Mouse (Mus musculus) brown adipose tissue, adult 24 weeks (tissue): ENCODE measurements around the gene Stx11. TPM values are rescaled to one million over a fixed set of nuclear protein-coding genes. Genes with fewer than 3 reads are reported as not detected.

Source experiments
- H3K27ac ChIP-seq: fragments of 200-500 bp; replicated peaks from 2 replicates; pipeline ENCODE4 v1.5.1; 2012; ENCODE audit warnings: low read depth, mild to moderate bottlenecking, low read length
- H3K4me1 ChIP-seq: fragments of 200-500 bp; 2 replicates; pipeline ENCODE4 v1.6.1; 2012; ENCODE audit warnings: low read length, mixed read lengths; ENCODE audit not compliant: control insufficient read depth, insufficient read depth, insufficient read length
- H3K4me3 ChIP-seq: fragments of 200-500 bp; 2 replicates; pipeline ENCODE4 v1.5.1; 2012; ENCODE audit warnings: low read depth, mild to moderate bottlenecking, low read length, moderate library complexity; ENCODE audit not compliant: insufficient read depth
- polyA plus RNA-seq: library from polyadenylated mRNA; stranded (reverse); fragments of >200 nt; gene quantifications from 2 replicates; pipeline ENCODE4 v1.2.4, GENCODE M21; 2012; ENCODE audit not compliant: missing spikeins, insufficient read depth, insufficient read length

The Stx11 gene
- polyA plus RNA-seq, 1 experiment: 0.99 TPM

DNA sequence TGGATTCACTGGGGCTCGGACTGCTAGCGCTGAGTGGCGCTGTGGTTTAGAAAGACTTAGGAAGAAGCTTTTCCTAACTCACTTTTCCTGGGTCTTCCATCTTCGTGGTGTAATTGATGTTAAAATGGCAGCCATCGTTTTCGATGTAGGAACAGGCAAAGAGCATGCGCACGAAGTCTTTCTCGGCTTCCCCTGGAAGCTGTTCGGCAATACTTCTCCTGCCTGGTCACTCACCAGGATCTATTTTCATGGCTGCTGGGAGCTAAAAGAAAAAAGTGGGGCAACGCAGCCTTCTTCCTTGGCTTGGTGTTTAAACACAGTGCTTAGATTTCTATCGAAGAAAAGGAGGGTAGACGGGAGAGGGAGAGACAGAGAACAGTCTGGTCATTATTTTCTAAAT, 52.6 kb downstream of the Stx11 start:
- H3K4me1 ChIP-seq: peaks cover 2% of the 10 kb centered on the region; the same call in 1 of the 2 replicates
- no peak overlapping the region for H3K27ac ChIP-seq
- H3K4me3 ChIP-seq: no peak overlapping the region

DNA sequence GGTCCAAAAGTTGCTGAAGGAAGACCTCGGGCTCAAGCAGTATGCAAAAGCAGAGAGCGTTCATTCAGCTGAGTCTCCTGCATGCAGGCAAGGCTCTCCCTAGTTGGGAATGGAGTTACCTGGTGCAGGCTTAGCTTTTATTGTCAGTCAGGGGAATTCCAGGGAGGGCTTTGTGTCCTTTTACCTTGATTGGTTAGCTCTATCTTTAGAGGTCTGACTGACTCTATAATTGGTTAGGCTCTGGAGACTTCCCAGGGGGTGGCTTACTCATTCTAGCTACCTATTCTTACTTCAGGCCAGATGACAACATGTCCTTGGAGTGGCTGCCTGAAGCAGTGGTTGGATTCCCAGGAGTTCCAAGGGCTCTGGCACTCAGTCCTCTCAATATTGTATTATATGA, 54.2 kb downstream of the Stx11 start:
- no peak overlapping the region for H3K27ac ChIP-seq
- peaks cover 2% of the 10 kb centered on the region; the same call in 1 of the 2 replicates for H3K4me1 ChIP-seq
- H3K4me3 ChIP-seq: no peak overlapping the region

- Histone ChIP-seq H3K4me1 (peaks cover 2% of the 10 kb centered on the region; the same call in 1 of the 2 replicates), H3K27ac (no peak overlapping the region), H3K4me3 (no peak overlapping the region)
Observed at GRCm38 (mm10) chr10:12909179-12909578, 54.9 kb downstream of the Stx11 start.

DNA sequence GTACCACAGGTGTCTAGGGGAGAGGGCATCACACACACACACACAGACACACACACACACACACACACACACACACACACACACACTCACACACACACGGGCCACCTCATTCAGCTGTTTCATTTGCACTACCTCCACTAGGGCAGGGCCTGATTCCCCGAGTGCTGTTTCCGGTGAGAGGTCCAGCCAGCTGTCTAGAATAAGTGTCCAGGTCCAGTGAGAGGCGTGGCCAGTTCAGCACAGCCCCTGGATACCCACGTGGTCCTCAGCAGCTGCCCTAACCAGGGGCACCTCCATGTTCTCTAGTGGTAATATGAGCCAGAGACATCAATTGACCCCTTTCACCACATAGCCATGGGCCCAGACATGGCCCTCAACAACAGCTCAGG, 60.0 kb downstream of the Stx11 start:
- Histone ChIP-seq H3K27ac (no peak overlapping the region), H3K4me1 (no peaks in the 10 kb centered on the region), H3K4me3 (no peak overlapping the region)

DNA sequence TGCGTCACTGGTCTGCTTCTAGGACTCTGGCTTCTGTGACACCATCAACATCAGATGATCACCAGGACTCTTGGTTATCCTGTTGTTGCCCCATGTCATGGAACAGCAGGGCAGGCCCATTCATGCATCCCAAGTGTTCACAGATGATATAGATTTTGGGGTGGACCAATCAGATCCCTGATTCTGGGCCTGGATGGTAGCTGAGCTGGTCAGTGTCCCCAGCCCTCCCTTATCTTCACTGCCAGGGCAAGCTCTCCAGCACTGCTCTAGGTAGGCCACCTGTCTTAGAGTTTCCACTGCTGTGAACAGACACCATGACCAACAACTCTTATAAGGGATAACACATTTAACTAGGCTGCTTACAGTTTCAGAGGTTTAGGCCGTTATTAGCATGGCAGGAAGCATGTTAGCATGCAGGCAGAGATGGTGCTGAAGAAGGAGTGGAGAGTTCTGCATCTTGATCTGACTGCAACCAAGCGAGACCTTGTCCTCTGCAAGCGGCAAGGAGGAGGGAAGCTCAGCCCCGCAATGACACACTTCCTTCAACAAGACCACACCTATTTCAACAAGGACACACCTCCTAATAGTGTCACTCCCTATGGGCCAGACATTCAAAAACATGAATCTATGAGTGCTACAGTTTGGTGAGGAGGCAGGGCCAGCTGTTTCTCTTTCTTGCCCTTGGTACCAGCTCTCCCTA, 60.5 kb downstream of the Stx11 start:
- H3K4me3 ChIP-seq: no peak overlapping the region
- H3K27ac ChIP-seq: no peak overlapping the region
- no peaks in the 10 kb centered on the region for H3K4me1 ChIP-seq

DNA sequence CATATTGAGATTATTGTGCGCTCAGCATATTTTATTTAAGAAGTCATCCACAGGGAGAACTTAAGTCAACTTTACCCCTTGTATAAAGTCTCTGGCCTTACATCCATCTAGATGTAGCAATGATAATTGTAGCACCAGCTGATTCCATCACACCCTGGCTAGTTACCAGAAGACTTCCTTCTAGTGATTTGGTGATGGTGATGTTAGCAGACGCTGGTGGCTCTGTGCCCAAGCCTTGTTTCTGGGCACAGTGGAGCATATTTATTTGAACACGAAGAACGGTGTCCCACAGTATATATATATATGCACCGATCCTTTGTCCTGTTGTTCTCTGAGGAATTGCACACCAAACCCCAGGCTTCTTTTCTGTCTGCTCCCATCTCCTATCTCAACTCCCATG, 64.2 kb downstream of the Stx11 start:
- H3K4me1 ChIP-seq: no peaks in the 10 kb centered on the region
- no peak overlapping the region for H3K27ac ChIP-seq
- H3K4me3 ChIP-seq: no peak overlapping the region

- no peaks in the 10 kb centered on the region for H3K4me1 ChIP-seq
- H3K27ac ChIP-seq: no peak overlapping the region
- no peak overlapping the region for H3K4me3 ChIP-seq
Observed at GRCm38 (mm10) chr10:12893339-12893738, 70.8 kb downstream of the Stx11 start.

- H3K4me3 ChIP-seq: no peak overlapping the region
- no peak overlapping the region for H3K27ac ChIP-seq
- 0 out of 2 replicates have a peak, but pooled peaks cover 2% of the 10 kb centered on the region for H3K4me1 ChIP-seq
Observed at GRCm38 (mm10) chr10:12888373-12888772, 75.7 kb downstream of the Stx11 start.

Other genes with a start within 250 kb of the Stx11 start
- gene Utrn, start 94.9 kb downstream of the Stx11 start, polyA plus RNA-seq: 27.9 and 42.7 TPM in 2 replicates
- 12.4 and 13.7 TPM in 2 replicates for gene Sf3b5, start 41.0 kb upstream of the Stx11 start, polyA plus RNA-seq
- gene Plagl1, start 96.2 kb upstream of the Stx11 start, polyA plus RNA-seq: 1.4 and 3.1 TPM in 2 replicates
- not detected in 2 replicates for gene Zc2hc1b, start 213.7 kb upstream of the Stx11 start, polyA plus RNA-seq
- 12.1 and 13.1 TPM in 2 replicates for gene Ltv1, start 228.9 kb upstream of the Stx11 start, polyA plus RNA-seq